In the genomic region with DNA sequence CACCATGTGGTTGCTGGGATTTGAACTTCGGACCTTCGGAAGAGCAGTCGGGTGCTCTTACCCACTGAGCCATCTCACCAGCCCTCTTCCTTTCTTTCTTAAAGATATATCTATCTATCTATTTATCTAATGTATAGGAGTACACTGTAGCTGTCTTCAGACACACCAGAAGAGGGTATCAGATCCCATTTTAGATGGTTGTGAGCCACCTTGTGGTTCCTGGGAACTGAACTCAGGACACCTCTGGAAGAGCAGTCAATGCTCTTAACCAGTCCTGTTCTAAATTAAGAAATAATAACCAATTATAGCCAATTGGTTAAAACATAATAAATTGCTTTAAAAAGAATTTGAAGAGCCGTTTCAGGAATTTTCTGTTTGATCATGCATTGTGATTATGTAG, we compare ENCODE assay signal across 8 mouse cellular contexts. TPM values are rescaled to one million over a fixed set of nuclear protein-coding genes. Genes with fewer than 3 reads are reported as not detected.
DNase-seq lines count a peak whose midpoint lies in the region; ATAC-seq and TF ChIP-seq lines count a peak whose summit lies in the region.

No protein-coding gene starts in this region.

- no peak overlapping the region for H3K9ac ChIP-seq in embryonic facial prominence, embryonic 14.5 days (ENCODE audit: low read depth, low read length)
- no peak overlapping the region for H3K9ac ChIP-seq in intestine, embryonic 16.5 days (ENCODE audit: low read depth, low read length)
- H3K9ac ChIP-seq in neural tube, embryonic 12.5 days = no peak overlapping the region

- no peak overlapping the region for H3K27ac ChIP-seq in layer of hippocampus, adult 2 months
- H3K27ac ChIP-seq in embryonic facial prominence, embryonic 14.5 days (replicated peaks; ENCODE audit: low read depth, low read length) = no peak overlapping the region
- no peak overlapping the region for H3K27ac ChIP-seq in intestine, embryonic 16.5 days (ENCODE audit: low read length)
- H3K27ac ChIP-seq in neural tube, embryonic 12.5 days = no peak overlapping the region

- H3K27me3 ChIP-seq in embryonic facial prominence, embryonic 14.5 days (replicated peaks; ENCODE audit: control insufficient read depth, insufficient read depth, low read length) = no peaks in the 10 kb centered on the region
- no peaks in the 10 kb centered on the region for H3K27me3 ChIP-seq in intestine, embryonic 16.5 days (replicated peaks; ENCODE audit: control insufficient read depth, insufficient read depth, low read length)
- no peaks in the 10 kb centered on the region for H3K27me3 ChIP-seq in neural tube, embryonic 12.5 days (replicated peaks)

- H3K9me3 ChIP-seq in embryonic facial prominence, embryonic 14.5 days (ENCODE audit: control insufficient read depth, low read length) = no peaks in the 10 kb centered on the region
- H3K9me3 ChIP-seq in intestine, embryonic 16.5 days (ENCODE audit: control insufficient read depth, low read length) = no peaks in the 10 kb centered on the region
- H3K9me3 ChIP-seq in neural tube, embryonic 12.5 days = no peaks in the 10 kb centered on the region

- WGBS in embryonic facial prominence, embryonic 14.5 days = 50% methylated on average over 4 of the region's 4 CpGs
- 51% methylated on average over 4 of the region's 4 CpGs for WGBS in intestine, embryonic 16.5 days
- WGBS in neural tube, embryonic 12.5 days = 49% methylated on average over 4 of the region's 4 CpGs

- no peak for DNase-seq in layer of hippocampus, adult 2 months (ENCODE audit: low spot score in 2 of 2)
- DNase-seq in layer of hippocampus, postnatal 36 days = no peak
- no peak for DNase-seq in embryonic facial prominence, embryonic 14.5 days (ENCODE audit: low spot score)
- no peak for DNase-seq in left cerebral cortex, adult 8-10 months (ENCODE audit: low spot score in 2 of 2)
- no peak for DNase-seq in layer of hippocampus, postnatal 14 days (ENCODE audit: low spot score in 2 of 2)
- DNase-seq in testis, postnatal 10 days (ENCODE audit: low spot score) = no peak

- TF ChIP-seq CTCF in layer of hippocampus, adult 2 months (conservative IDR thresholded peaks at IDR 0.05) = no peak

- peak overlapping the region; percentile 62 for H3K4me2 ChIP-seq in embryonic facial prominence, embryonic 14.5 days (ENCODE audit: low read depth, low read length)
- H3K4me2 ChIP-seq in intestine, embryonic 16.5 days (ENCODE audit: low read depth, low read length) = peak overlapping the region; percentile 59
- H3K4me2 ChIP-seq in neural tube, embryonic 12.5 days (replicated peaks) = peak overlapping the region; percentile 59

- no peak for ATAC-seq in embryonic facial prominence, embryonic 14.5 days (ENCODE audit: low read depth)
- ATAC-seq in intestine, embryonic 16.5 days = no peak
- no peak for ATAC-seq in neural tube, embryonic 12.5 days (ENCODE audit: low FRiP score, low read depth)

- H3K36me3 ChIP-seq in embryonic facial prominence, embryonic 14.5 days (ENCODE audit: control insufficient read depth, insufficient read depth, low read length) = no peaks in the 10 kb centered on the region; the same call in 1 of the 2 replicates
- H3K36me3 ChIP-seq in intestine, embryonic 16.5 days (ENCODE audit: control insufficient read depth, insufficient read depth, low read length) = no peaks in the 10 kb centered on the region
- H3K36me3 ChIP-seq in neural tube, embryonic 12.5 days = no peaks in the 10 kb centered on the region

- H3K4me1 ChIP-seq in embryonic facial prominence, embryonic 14.5 days (ENCODE audit: control insufficient read depth, insufficient read depth, low read length) = peaks cover 4% of the 10 kb centered on the region; the same call in 1 of the 2 replicates
- peaks cover 13% of the 10 kb centered on the region for H3K4me1 ChIP-seq in intestine, embryonic 16.5 days (ENCODE audit: control insufficient read depth, insufficient read depth, low read length)
- peaks cover 12% of the 10 kb centered on the region for H3K4me1 ChIP-seq in neural tube, embryonic 12.5 days

- peak overlapping the region; percentile 81 for H3K4me3 ChIP-seq in layer of hippocampus, adult 2 months
- H3K4me3 ChIP-seq in embryonic facial prominence, embryonic 14.5 days (ENCODE audit: low read depth, low read length) = peak overlapping the region; percentile 84
- peak overlapping the region; percentile 97; the same call in 1 of the 2 replicates for H3K4me3 ChIP-seq in intestine, embryonic 16.5 days (ENCODE audit: low read length)
- no peak overlapping the region for H3K4me3 ChIP-seq in neural tube, embryonic 12.5 days

RNA-seq across cellular contexts. Expression of a gene that starts 0.6 kb away (rescaled TPM):
- 10 to 100 TPM; 23.1 to 26.9 TPM for total RNA-seq in layer of hippocampus, adult 2 months (2021)
- 10 to 100 TPM; 21.5 to 33.8 TPM for total RNA-seq in layer of hippocampus, postnatal 36 days (2021)
- polyA plus RNA-seq in embryonic facial prominence, embryonic 14.5 days (2014; fragmentation: Nextera tagmentation; extraction: Ambion mirVana) = 30.1 and 31.1 TPM in 2 replicates
- polyA plus RNA-seq in intestine, embryonic 16.5 days (2015; fragmentation: Nextera tagmentation; extraction: Ambion mirVana) = 27.3 and 30.9 TPM in 2 replicates
- polyA plus RNA-seq in neural tube, embryonic 12.5 days (2016; fragmentation: Nextera tagmentation; extraction: Ambion mirVana) = 33.6 and 37.4 TPM in 2 replicates
- 10 to 100 TPM; 15.4 to 21.9 (median 18.8) TPM for total RNA-seq in left cerebral cortex, adult 8-10 months (2022)
- 10 to 100 TPM; 25.2 to 26.2 TPM for total RNA-seq in layer of hippocampus, postnatal 14 days (2021)

RNA-seq across cellular contexts. Expression of a gene that starts 53.1 kb away (rescaled TPM):
- 10 to 100 TPM; 14.2 to 14.7 TPM for total RNA-seq in layer of hippocampus, adult 2 months (2021)
- 10 to 100 TPM; 11.1 to 17.5 TPM for total RNA-seq in layer of hippocampus, postnatal 36 days (2021)
- 28.8 and 32.9 TPM in 2 replicates for polyA plus RNA-seq in embryonic facial prominence, embryonic 14.5 days (2014; fragmentation: Nextera tagmentation; extraction: Ambion mirVana)
- 8.4 TPM in 2 replicates for polyA plus RNA-seq in intestine, embryonic 16.5 days (2015; fragmentation: Nextera tagmentation; extraction: Ambion mirVana)
- polyA plus RNA-seq in neural tube, embryonic 12.5 days (2016; fragmentation: Nextera tagmentation; extraction: Ambion mirVana) = 0.61 and 0.68 TPM in 2 replicates
- under 1 TPM; 0.32 to 0.63 (median 0.34) TPM for total RNA-seq in left cerebral cortex, adult 8-10 months (2022)
- total RNA-seq in layer of hippocampus, postnatal 14 days (2021) = 1 to 10 TPM; 7.8 to 8.0 TPM

Comparison
In these comparisons a context has a peak if more than half of its experiments do, and no peak if none do; other contexts are left out.
1. RNA of a gene that starts 53.1 kb away (total RNA-seq): 11.1 to 17.5 TPM in layer of hippocampus, postnatal 36 days, 14.2 to 14.7 TPM in layer of hippocampus, adult 2 months and 7.8 to 8.0 TPM in layer of hippocampus, postnatal 14 days; 0.32 to 0.63 TPM in left cerebral cortex, adult 8-10 months; every median in the first group is over 4 times any median in the second.
2. Peak in every context shown above with its lines, with median percentiles within 50 percentile points of each other: H3K4me2 ChIP-seq.